Mouse (Mus musculus): ENCODE measurements at regions not wholly inside any gene's neighbourhood (a gene's known extent, or its start where the extent isn't known, plus 50 kb on each side); places are given as distances from the start of the nearest gene placed in this dataset.

DNA sequence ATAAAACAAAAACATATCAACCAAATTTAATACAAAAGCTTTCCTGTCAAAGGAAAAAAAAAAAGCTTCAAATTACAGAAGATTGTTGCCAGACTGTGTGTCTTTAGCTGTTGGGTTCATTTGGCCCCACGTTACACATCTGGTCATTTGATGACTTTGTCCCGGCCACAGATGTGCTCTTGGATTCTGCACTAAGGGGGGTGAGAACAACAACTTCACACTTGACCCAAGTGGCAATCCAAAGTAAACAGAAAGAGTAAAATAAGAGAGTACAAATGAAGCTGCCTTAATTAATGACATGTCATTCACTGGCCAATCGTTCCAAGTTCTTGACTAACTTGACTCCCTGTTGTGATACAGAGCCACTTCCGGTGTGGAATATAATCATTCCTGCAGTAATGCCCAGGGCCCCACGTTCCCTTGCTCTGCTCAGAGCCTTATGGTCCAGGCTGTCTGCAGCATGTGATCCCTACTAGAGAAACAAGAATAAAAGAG, 91.8 kb upstream of the Lifr start:
- Histone ChIP-seq H3K4me3 (ENCODE audit: low read depth, low read length) (no peak overlapping the region), H3K9ac (ENCODE audit: low read depth, low read length) (no peak overlapping the region), H3K27ac (ENCODE audit: low read depth, low read length) (no peak overlapping the region), H3K4me1 (replicated peaks; ENCODE audit: control insufficient read depth, insufficient read depth, low read length) (no peaks in the 10 kb centered on the region), H3K9me3 (ENCODE audit: control insufficient read depth) (no peaks in the 10 kb centered on the region), H3K27me3 (replicated peaks; ENCODE audit: control insufficient read depth, insufficient read depth, low read length) (peaks cover 9% of the 10 kb centered on the region; the same call in 1 of the 2 replicates), H3K36me3 (ENCODE audit: control insufficient read depth, insufficient read depth) (no peaks in the 10 kb centered on the region), H3K4me2 (replicated peaks; ENCODE audit: low read depth) (no peak overlapping the region)
- 74% methylated on average over 5 of the region's 5 CpGs for WGBS
- TF ChIP-seq CTCF (IDR thresholded peaks at IDR 0.05; ENCODE audit: low read depth): no peak
- no peak for ATAC-seq

DNA sequence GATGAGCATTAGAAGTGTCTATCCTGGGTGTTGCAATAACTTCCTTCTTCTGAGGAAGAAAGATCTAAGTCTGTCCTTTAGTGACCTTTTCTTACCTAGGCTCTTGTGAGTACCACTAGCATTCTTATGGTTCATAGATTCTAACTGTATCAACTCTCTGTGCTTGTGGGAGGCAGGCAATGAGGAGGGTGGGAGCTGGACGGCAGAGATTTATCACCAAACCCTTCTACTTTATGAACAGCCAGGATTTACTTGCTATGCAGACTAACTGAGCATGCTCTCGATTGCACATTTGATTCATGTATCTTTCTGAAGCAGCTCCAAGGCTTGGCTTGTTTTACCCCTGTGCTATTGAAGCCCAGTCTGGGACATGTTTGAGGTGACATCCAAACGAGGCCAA, 90.7 kb upstream of the Lifr start:
- H3K27ac ChIP-seq (ENCODE audit: low read depth, low read length): no peak overlapping the region
- no peak for TF ChIP-seq CTCF (IDR thresholded peaks at IDR 0.05; ENCODE audit: low read depth)
- no peaks in the 10 kb centered on the region for H3K4me1 ChIP-seq (replicated peaks; ENCODE audit: control insufficient read depth, insufficient read depth, low read length)
- no peak for ATAC-seq
- 69% methylated on average over 3 of the region's 3 CpGs for WGBS
- H3K9ac ChIP-seq (ENCODE audit: low read depth, low read length): no peak overlapping the region
- no peaks in the 10 kb centered on the region for H3K9me3 ChIP-seq (ENCODE audit: control insufficient read depth)
- peaks cover 9% of the 10 kb centered on the region; the same call in 1 of the 2 replicates for H3K27me3 ChIP-seq (replicated peaks; ENCODE audit: control insufficient read depth, insufficient read depth, low read length)
- H3K36me3 ChIP-seq (ENCODE audit: control insufficient read depth, insufficient read depth): no peaks in the 10 kb centered on the region
- no peak overlapping the region for H3K4me3 ChIP-seq (ENCODE audit: low read depth, low read length)
- no peak overlapping the region for H3K4me2 ChIP-seq (replicated peaks; ENCODE audit: low read depth)

DNA sequence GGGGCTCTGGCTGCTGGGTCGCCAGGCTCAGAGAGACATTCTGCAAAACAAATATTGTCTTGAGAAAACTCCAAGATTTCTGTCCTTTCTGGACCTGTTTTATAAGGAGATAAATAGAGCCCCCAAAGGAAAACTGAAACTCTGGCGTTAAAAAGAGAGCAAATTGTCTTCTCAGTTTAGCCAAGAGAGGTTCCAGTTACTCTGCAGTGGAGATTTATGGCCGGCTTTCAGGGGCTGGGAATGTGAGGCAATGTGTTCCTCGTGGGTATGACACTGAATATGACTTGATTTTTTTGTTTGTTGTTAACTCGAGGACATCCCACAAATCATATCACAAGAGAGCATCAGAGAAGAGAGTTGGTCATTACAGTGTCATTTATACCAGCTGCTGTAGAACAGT, 88.2 kb upstream of the Lifr start:
- no peak overlapping the region for H3K9ac ChIP-seq (ENCODE audit: low read depth, low read length)
- no peak for ATAC-seq
- H3K27ac ChIP-seq (ENCODE audit: low read depth, low read length): no peak overlapping the region
- H3K4me1 ChIP-seq (replicated peaks; ENCODE audit: control insufficient read depth, insufficient read depth, low read length): no peaks in the 10 kb centered on the region
- H3K4me2 ChIP-seq (replicated peaks; ENCODE audit: low read depth): no peak overlapping the region
- H3K9me3 ChIP-seq (ENCODE audit: control insufficient read depth): no peaks in the 10 kb centered on the region
- 30% methylated on average over 5 of the region's 5 CpGs for WGBS
- H3K27me3 ChIP-seq (replicated peaks; ENCODE audit: control insufficient read depth, insufficient read depth, low read length): peaks cover 20% of the 10 kb centered on the region; the same call in 1 of the 2 replicates
- TF ChIP-seq CTCF (IDR thresholded peaks at IDR 0.05; ENCODE audit: low read depth): no peak
- H3K4me3 ChIP-seq (ENCODE audit: low read depth, low read length): no peak overlapping the region
- H3K36me3 ChIP-seq (ENCODE audit: control insufficient read depth, insufficient read depth): no peaks in the 10 kb centered on the region

DNA sequence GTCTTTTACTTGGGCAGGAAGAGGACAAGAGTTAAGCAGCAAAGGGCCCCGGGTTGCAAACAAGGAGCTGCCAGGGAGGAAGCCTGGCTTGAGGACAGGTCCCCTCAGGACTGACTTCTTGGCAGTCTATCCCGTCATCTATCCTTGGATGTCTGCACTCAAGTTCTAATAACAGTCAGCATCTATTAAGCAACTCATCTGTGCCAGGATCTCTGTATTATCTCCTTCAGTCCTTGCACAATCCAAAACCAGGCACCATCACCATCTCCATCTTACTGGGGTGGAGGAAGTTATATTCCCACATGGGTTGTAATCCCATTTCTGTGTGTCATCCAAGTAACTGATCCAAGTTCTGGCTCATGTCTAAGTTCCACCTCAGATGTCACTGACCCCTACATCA, 87.1 kb upstream of the Lifr start:
- WGBS: 78% methylated on average over 2 of the region's 2 CpGs
- Histone ChIP-seq H3K36me3 (ENCODE audit: control insufficient read depth, insufficient read depth) (no peaks in the 10 kb centered on the region), H3K4me2 (replicated peaks; ENCODE audit: low read depth) (no peak overlapping the region), H3K4me1 (replicated peaks; ENCODE audit: control insufficient read depth, insufficient read depth, low read length) (no peaks in the 10 kb centered on the region), H3K27ac (ENCODE audit: low read depth, low read length) (no peak overlapping the region), H3K9me3 (ENCODE audit: control insufficient read depth) (no peaks in the 10 kb centered on the region), H3K9ac (ENCODE audit: low read depth, low read length) (no peak overlapping the region), H3K27me3 (replicated peaks; ENCODE audit: control insufficient read depth, insufficient read depth, low read length) (peaks cover 21% of the 10 kb centered on the region; the same call in 1 of the 2 replicates), H3K4me3 (ENCODE audit: low read depth, low read length) (no peak overlapping the region)
- no peak for TF ChIP-seq CTCF (IDR thresholded peaks at IDR 0.05; ENCODE audit: low read depth)
- no peak for ATAC-seq

DNA sequence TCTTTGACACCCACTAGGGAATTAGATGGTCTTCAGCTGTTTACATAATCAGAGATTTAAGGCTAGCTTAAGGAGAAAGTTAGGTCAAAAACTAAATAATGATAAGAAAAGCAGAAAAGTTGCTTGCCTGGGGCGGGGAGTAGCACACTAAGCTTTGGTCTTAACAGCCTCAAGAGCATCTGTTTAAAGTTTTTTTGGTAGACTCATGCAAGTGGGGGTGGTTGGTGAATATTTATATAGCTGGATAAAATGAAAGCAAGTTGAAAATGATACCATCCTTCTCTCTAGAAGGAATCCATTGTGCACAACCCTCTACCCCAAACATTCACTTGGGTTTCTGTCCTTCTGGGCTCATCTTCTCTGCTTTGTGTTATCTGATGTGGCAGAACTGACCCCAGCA, 85.3 kb upstream of the Lifr start:
- ATAC-seq: no peak
- no peaks in the 10 kb centered on the region for H3K4me1 ChIP-seq (replicated peaks; ENCODE audit: control insufficient read depth, insufficient read depth, low read length)
- WGBS: 90% methylated on average over 1 of the region's 1 CpGs
- TF ChIP-seq CTCF (IDR thresholded peaks at IDR 0.05; ENCODE audit: low read depth): no peak
- H3K4me3 ChIP-seq (ENCODE audit: low read depth, low read length): no peak overlapping the region
- no peak overlapping the region for H3K27ac ChIP-seq (ENCODE audit: low read depth, low read length)
- H3K9me3 ChIP-seq (ENCODE audit: control insufficient read depth): peaks cover 2% of the 10 kb centered on the region; the same call in 1 of the 2 replicates
- H3K9ac ChIP-seq (ENCODE audit: low read depth, low read length): no peak overlapping the region
- H3K27me3 ChIP-seq (replicated peaks; ENCODE audit: control insufficient read depth, insufficient read depth, low read length): peaks cover 30% of the 10 kb centered on the region; the same call in 1 of the 2 replicates
- no peak overlapping the region for H3K4me2 ChIP-seq (replicated peaks; ENCODE audit: low read depth)
- H3K36me3 ChIP-seq (ENCODE audit: control insufficient read depth, insufficient read depth): no peaks in the 10 kb centered on the region

DNA sequence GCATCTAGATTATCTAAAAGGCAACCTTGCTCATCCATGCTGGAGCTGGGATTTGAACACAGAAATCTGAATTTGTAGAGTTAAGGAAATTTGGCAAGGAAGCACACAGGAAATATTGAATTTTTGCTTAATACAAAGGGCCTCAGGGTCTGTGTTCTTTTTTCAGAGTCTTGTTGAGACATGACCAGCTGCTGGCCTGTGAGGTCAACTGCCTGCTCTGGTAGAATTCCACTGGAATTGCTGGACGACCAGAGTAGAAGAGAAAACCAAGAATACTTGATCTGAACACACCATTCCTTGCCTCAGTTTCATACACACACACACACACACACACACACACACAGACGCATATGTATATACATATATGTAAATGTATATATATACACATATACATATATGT, 84.1 kb upstream of the Lifr start:
- H3K9ac ChIP-seq (ENCODE audit: low read depth, low read length): no peak overlapping the region
- H3K27ac ChIP-seq (ENCODE audit: low read depth, low read length): no peak overlapping the region
- no peaks in the 10 kb centered on the region for H3K4me1 ChIP-seq (replicated peaks; ENCODE audit: control insufficient read depth, insufficient read depth, low read length)
- 69% methylated on average over 2 of the region's 2 CpGs for WGBS
- no peak for ATAC-seq
- no peaks in the 10 kb centered on the region for H3K36me3 ChIP-seq (ENCODE audit: control insufficient read depth, insufficient read depth)
- H3K4me2 ChIP-seq (replicated peaks; ENCODE audit: low read depth): no peak overlapping the region
- no peak for TF ChIP-seq CTCF (IDR thresholded peaks at IDR 0.05; ENCODE audit: low read depth)
- peaks cover 13% of the 10 kb centered on the region; the same call in 1 of the 2 replicates for H3K9me3 ChIP-seq (ENCODE audit: control insufficient read depth)
- H3K27me3 ChIP-seq (replicated peaks; ENCODE audit: control insufficient read depth, insufficient read depth, low read length): peaks cover 34% of the 10 kb centered on the region
- H3K4me3 ChIP-seq (ENCODE audit: low read depth, low read length): no peak overlapping the region

Data from intestine, postnatal 0 days (tissue).